Mouse (Mus musculus): ENCODE measurements at regions not wholly inside any gene's neighbourhood (a gene's known extent, or its start where the extent isn't known, plus 50 kb on each side); places are given as distances from the start of the nearest gene placed in this dataset.
A peak's percentile ranks its signal among the peaks of the same experiment; 100 is the strongest.

- no peak for DNase-seq (ENCODE audit: low spot score in 2 of 2)
Observed at GRCm38 (mm10) chr4:31609559-31609958, 354.3 kb upstream of the Map3k7 start.

GRCm38 (mm10) chr4:31612147-31612824 is 351.6 kb upstream of the Map3k7 start:
- no peak for DNase-seq (ENCODE audit: low spot score in 2 of 2)

DNA sequence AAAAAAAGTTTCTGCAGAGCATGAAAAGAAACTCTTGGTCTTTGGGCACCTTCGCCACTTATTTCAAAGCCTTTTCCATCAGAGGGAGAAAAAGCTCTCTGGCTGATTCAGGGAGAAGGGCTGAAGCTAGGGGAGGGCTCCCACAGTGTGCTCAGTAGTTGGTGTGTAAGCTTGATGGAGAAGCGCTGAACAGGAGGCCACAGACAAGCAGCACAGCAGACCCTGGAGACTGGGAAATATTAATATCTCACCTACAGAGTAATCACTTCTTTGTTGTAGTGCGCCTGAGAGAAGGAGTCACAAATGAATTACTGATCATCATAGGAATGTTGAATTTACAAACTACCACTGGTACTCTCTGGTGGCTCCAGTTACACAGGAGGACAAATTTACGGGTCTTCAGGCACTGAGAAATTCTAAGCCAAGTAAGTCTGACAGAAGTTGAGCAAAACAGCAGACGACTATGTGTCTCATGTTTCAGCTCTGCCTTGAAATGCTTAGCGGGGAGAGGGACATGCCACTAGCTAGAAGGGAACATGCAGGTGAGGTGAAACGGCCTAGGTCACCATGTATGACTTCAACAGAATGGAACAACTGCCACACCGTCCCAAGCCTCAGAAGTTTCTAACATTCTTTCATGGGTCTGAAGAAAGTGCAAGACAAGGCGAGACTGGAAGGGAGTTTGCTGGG is 350.9 kb upstream of the Map3k7 start:
- no peak for DNase-seq (ENCODE audit: low spot score in 2 of 2)

DNA sequence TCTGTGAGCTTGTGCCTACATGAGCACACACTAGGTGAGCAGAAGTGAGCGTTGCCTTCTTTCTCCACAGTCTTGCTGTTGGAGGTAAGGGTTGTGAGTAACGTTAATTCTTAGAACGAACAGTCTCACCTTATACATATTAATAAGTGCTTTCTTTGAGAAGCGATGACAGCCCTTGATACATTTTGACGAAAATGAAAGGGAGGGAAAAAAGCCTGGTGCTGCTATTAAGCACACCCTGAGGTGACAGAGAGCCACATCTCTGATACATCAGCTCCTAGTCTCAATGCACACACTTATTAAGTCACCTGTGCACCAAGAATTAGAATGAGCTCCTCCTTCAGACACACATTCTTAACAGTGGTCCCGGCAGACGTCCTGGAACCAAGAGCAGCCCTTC is 346.3 kb upstream of the Map3k7 start:
- DNase-seq (ENCODE audit: low spot score in 2 of 2) = no peak

DNA sequence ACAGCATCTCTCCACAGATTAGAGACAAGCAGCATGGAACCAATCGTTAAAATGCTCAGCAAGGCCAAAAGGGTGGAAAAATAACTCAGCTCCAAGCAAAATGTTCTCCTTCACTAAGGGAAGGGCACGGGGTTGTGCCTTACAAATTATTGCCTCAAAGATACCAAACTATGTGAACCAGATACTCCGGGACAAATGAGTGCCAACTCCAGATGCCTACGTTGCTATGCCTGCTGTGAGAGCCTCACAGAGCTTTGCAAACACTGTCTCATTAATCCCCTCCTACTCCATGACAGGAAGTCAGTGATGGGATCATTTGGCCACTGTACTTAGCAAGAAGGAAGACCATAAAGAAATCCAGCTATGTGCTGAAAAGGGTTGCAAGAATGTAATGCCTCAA is 345.9 kb upstream of the Map3k7 start:
- DNase-seq (ENCODE audit: low spot score in 2 of 2) = no peak

- DNase-seq (ENCODE audit: low spot score in 2 of 2) = no peak
Observed at GRCm38 (mm10) chr4:31621205-31621604, 342.7 kb upstream of the Map3k7 start.

DNA sequence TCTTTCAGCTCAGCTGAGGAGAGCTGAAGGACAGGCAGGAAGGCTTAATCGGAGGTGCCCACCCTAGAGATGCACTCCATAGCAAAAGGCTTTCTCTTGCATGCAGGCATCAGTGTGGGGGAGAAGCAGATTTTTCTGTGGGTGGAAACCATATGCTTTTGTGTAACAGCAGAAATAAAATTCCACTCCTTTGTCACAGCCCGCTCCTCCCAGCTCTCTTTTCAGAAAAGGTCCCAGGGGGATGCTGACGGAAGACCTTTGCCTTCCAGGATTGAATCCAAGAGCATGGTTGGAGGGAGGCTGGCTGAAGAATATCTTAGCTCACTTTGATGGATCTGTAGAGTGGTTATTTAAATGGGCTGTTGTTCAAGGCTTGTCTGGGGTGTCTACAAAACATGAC is 336.8 kb upstream of the Map3k7 start:
- DNase-seq (ENCODE audit: low spot score in 2 of 2) = no peak

DNA sequence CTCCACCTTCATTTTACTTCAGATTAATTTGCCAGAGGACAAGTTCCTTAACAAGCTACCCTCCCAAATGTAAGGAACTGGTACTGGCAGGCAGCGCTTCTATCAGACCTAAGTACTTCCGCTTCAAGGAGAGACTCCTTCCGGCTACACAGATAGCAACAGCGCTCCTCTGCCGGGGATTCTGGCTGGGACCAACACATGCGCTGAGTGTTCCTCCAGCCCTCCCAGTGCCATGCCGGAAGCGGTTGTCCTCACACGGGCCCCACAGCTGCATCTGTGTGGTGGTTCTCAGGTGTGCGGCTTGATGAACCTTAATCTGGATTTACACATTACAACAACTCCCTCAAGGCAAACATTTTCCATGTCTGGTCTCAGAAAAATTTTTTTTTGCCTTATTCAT is 336.1 kb upstream of the Map3k7 start:
- DNase-seq (ENCODE audit: low spot score in 2 of 2) = no peak

DNA sequence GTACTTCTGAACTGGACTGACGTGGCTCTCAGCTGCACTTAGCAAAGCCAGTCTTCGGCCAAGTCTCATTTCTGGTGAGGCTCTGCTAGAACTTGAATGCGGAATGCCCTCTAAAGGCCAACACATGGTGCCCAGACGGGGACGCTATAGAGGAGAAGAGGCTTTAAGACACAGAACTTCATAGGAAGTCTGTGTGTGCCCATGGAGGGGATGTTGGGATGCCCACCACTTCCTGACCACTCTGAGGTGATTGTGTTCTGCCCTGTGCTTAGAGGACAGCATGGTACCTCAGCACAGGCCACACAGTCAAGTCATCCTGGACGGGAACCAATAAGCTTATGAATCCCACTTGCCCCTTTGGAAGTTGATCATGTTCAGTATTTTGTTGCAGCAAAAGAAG is 325.3 kb upstream of the Map3k7 start:
- DNase-seq (ENCODE audit: low spot score in 2 of 2) = no peak

- DNase-seq (ENCODE audit: low spot score in 2 of 2) = no peak
Observed at GRCm38 (mm10) chr4:31642161-31642560, 321.7 kb upstream of the Map3k7 start.

DNA sequence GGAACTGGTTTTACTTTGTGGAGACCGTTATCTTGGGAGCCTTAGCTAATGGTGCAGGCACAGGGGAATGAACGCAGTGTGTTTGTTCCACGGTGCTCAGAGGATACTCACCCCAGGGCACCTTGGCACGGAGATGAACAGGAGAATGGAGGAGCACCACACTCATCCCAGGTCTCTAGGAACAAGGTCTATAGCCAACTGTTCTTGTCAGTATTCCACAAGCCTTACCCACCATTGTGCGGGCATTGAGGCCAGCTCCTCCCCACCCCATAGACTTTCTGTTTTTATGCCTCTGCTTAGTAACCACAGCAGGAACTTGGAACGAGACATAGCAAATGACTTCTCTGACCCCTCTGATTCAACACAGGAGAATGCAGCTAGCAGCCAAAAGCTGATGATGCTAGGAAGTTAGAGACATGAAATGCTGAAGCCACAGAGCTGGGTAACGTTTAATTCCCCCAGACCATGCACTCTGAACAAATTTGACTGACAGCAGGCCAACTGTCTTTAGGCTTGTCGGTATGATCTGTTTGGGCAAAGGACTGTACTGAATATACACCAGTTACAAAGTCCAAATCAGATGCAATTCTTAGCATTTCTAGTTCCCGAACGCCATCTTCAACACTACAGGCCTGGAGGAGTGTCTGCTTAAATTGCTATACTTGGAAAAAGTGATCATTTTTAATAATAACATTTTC is 321.2 kb upstream of the Map3k7 start:
- DNase-seq (ENCODE audit: low spot score in 2 of 2) = peak; percentile 9 to 15

- DNase-seq (ENCODE audit: low spot score in 2 of 2) = no peak
Observed at GRCm38 (mm10) chr4:31648631-31649368, 315.1 kb upstream of the Map3k7 start.

GRCm38 (mm10) chr4:31655364-31656106 is 308.4 kb upstream of the Map3k7 start:
- no peak for DNase-seq (ENCODE audit: low spot score in 2 of 2)

GRCm38 (mm10) chr4:31656111-31656510 is 307.8 kb upstream of the Map3k7 start:
- DNase-seq (ENCODE audit: low spot score in 2 of 2) = no peak

GRCm38 (mm10) chr4:31658820-31659219 is 305.1 kb upstream of the Map3k7 start:
- DNase-seq (ENCODE audit: low spot score in 2 of 2) = no peak

GRCm38 (mm10) chr4:31660896-31661295 is 303.0 kb upstream of the Map3k7 start:
- no peak for DNase-seq (ENCODE audit: low spot score in 2 of 2)

- DNase-seq (ENCODE audit: low spot score in 2 of 2) = no peak
Observed at GRCm38 (mm10) chr4:31671530-31672170, 292.2 kb upstream of the Map3k7 start.

DNA sequence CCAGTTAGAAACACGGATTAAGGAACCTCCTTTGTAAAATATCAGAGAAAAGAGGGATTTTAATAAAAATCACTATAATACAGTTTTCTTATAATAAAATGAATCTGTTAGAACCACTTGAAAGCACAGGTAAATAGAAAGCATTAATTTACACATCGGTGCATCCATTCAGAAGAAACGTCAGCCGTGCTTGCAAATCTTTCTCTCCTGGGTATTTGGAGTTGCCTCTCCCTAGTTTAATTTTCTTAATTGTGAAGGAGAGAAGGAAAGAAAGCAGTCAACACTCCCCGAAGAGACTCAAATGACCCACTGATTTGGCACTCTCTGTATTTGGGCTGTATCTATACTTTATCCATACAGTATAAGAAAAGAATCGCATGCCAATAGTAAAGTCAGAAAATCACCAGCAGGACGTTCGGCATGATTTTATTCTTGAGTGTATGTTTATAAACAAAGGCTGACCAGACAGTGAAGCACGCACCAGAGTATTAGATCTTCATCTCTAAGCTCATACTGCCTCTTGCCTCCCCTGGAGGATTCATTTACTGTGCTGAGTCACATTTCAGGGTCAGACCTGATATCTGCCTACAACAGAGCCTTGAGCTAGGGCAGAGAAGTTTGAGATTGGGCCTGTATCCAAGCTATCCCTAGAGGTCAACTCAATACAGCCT is 291.6 kb upstream of the Map3k7 start:
- no peak for DNase-seq (ENCODE audit: low spot score in 2 of 2)

DNA sequence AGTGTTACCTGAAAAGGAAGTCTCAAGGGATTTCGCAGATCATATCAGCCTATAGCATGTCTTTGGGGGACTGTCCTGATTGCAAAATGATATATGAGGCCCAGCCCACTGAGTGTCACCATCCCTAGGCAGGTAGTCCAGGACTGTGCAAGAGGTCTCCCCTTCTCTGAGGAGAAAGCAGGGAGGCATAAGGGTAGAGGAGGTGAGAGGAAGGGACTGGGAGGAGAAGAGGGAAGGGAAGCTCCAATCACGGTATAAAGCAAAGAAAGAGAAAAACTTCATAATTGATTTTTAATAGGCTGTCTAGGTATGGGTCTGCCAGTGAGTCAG is 291.1 kb upstream of the Map3k7 start:
- DNase-seq (ENCODE audit: low spot score in 2 of 2) = no peak

DNA sequence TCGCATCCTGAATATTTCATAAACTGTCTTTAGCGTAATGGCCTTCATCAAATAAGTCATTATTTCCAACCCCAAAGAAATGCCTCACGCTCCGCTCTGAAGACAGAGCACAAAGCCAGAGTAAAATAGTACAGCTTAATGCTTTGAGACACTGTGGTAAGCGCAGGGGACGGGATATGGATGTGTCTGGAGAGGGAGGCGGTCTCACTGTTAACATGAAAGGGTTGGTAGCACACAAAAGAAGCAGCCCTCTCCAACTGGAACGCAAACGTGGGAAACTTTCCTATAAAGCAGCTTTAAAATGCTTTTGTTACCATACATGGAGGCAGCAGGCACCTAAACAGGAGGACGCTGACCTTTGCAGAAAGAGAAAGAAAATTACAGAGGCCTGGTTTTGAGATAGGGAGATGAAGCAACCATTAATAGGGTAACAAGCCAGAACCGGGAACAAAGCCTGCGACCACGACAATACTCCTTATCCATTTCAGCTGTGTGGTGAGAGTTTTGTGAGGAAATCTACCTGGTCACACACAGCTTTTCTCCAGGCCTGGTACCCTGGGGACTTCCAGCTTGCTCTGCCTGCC is 284.8 kb upstream of the Map3k7 start:
- DNase-seq (ENCODE audit: low spot score in 2 of 2) = no peak

Data from gastrocnemius, adult 8-10 months (tissue).